Mouse (Mus musculus) stomach, embryonic 16.5 days (tissue): ENCODE measurements at regions not wholly inside any gene's neighbourhood (a gene's known extent, or its start where the extent isn't known, plus 50 kb on each side); places are given as distances from the start of the nearest gene placed in this dataset.
A peak's percentile ranks its signal among the peaks of the same experiment; 100 is the strongest.

ENCODE experiments used
- ATAC-seq: fragments of 200-750 bp; cut with Nextera tagmentation; 2 replicates; pipeline ENCODE4 v1.8.0; 2017; ENCODE audit warnings: moderate number of reproducible peaks, moderate TSS enrichment; ENCODE audit not compliant: insufficient read depth, low FRiP score
- H3K27ac ChIP-seq: fragments of 300-500 bp; sonication (generic); 2 replicates; pipeline ENCODE4 v1.5.1; 2014; ENCODE audit warnings: low read length
- H3K27me3 ChIP-seq: fragments of 300-500 bp; sonication (generic); 2 replicates; pipeline ENCODE4 v1.6.1; 2014; ENCODE audit warnings: low read length, control low read depth, mixed read lengths; ENCODE audit not compliant: control insufficient read depth, insufficient read depth
- H3K36me3 ChIP-seq: fragments of 300-500 bp; sonication (generic); 2 replicates; pipeline ENCODE4 v1.6.1; 2014; ENCODE audit warnings: low read length; ENCODE audit not compliant: control insufficient read depth, insufficient read depth
- H3K4me1 ChIP-seq: fragments of 300-500 bp; sonication (generic); 2 replicates; pipeline ENCODE4 v1.6.1; 2014; ENCODE audit warnings: low read length, control low read depth, mixed read lengths; ENCODE audit not compliant: control insufficient read depth, insufficient read depth
- H3K4me2 ChIP-seq: fragments of 300-500 bp; sonication (generic); 2 replicates; pipeline ENCODE4 v1.6.1; 2014; ENCODE audit warnings: low read depth, low read length, mixed read lengths
- H3K4me3 ChIP-seq: fragments of 300-500 bp; sonication (generic); replicated peaks from 2 replicates; pipeline ENCODE4 v1.5.1; 2014; ENCODE audit warnings: mild to moderate bottlenecking, low read length
- H3K9ac ChIP-seq: fragments of 300-500 bp; sonication (generic); 2 replicates; pipeline ENCODE4 v1.6.1; 2014; ENCODE audit warnings: low read length
- H3K9me3 ChIP-seq: fragments of 300-500 bp; sonication (generic); replicated peaks from 2 replicates; pipeline ENCODE4 v1.6.1; 2016; ENCODE audit warnings: low read length, control low read depth; ENCODE audit not compliant: control insufficient read depth
- WGBS: fragments of 180-500 bp; shearing (Covaris S2); extraction: QIAGEN DNeasy Blood & Tissue Kit; methylation state at CpG from one replicate; pipeline ENCODE4 v1.1.7; 2014; 5-methylcytosine and 5-hydroxymethylcytosine counted together

DNA sequence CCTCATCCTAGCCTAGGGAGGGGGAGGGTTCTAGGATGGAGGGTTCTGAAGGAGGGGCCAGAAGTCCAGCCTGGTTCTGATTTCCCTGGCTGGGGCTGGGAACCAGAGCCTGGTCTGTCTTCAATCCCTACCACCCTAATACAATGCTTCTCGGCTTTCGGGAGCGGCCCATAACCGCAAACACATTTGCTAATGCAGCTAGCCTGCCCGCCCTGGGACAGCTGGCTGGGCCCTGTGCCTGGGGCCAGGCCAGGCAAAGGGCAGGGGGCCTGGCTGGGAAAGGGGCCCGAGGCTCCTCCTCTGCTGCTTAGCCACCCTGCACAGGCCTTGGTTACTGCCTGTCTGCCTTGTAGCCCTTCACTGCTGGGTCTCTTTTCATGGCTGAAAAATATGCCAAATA is 74.9 kb downstream of the Pja1 start:
- peaks cover 10% of the 10 kb centered on the region; the same call in 1 of the 2 replicates for H3K27me3 ChIP-seq
- 0 out of 2 replicates have a peak, but pooled peaks have one; percentile 45 for ATAC-seq
- H3K27ac ChIP-seq = no peak overlapping the region; the same call in 1 of the 2 replicates
- WGBS = 28% methylated on average over 5 of the region's 6 CpGs
- no peak overlapping the region for H3K4me2 ChIP-seq
- no peaks in the 10 kb centered on the region for H3K9me3 ChIP-seq
- H3K9ac ChIP-seq = no peak overlapping the region
- H3K4me1 ChIP-seq = no peaks in the 10 kb centered on the region
- no peak overlapping the region for H3K4me3 ChIP-seq
- H3K36me3 ChIP-seq = no peaks in the 10 kb centered on the region

DNA sequence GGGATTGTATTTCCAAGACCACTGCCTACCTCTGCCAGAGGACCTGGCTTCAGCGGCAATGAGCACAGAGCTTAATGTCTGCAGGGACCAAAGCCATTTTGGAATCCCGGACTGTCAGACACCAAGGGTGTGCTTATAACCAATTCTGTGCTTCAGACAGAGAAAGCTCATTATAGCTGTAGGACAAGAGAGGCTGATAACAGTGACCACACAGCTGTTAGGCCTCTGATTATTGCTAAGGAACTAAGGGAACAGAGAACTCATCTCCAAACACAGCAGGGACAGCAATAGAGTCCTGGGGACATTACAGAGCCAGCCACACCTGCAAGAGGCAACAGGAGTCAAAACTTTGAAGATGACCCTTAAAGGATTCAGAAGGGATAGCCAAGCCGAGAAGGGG is 76.0 kb downstream of the Pja1 start:
- no peaks in the 10 kb centered on the region for H3K4me1 ChIP-seq
- no peak for ATAC-seq
- no peak overlapping the region for H3K4me3 ChIP-seq
- H3K27me3 ChIP-seq = peaks cover 8% of the 10 kb centered on the region; the same call in 1 of the 2 replicates
- no peak overlapping the region for H3K27ac ChIP-seq
- no peaks in the 10 kb centered on the region for H3K9me3 ChIP-seq
- H3K9ac ChIP-seq = no peak overlapping the region
- no peaks in the 10 kb centered on the region for H3K36me3 ChIP-seq
- no peak overlapping the region for H3K4me2 ChIP-seq
- WGBS = 85% methylated on average over 3 of the region's 3 CpGs

DNA sequence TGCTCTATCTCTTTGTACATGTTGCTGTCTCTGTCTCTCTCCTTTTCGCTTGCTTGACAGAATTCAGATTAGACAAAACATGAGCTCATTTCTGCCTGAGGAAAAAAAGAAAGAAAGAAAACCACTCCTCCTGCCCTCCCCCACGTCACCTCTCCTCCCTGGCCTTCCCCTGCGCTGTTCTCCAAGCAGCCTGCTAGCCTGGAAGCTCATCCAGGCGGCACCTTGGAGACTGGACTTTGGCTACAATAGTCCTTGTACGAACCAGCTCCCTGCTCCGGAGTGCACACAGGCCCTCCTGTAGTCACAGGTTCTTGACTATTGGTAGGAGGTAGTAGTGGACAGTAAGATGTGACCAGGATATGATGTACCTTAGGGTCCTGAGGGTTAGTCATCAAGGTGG is 79.4 kb downstream of the Pja1 start:
- Histone ChIP-seq H3K27me3 (peaks cover 9% of the 10 kb centered on the region; the same call in 1 of the 2 replicates), H3K36me3 (no peaks in the 10 kb centered on the region), H3K4me2 (no peak overlapping the region), H3K4me1 (no peaks in the 10 kb centered on the region), H3K9me3 (no peaks in the 10 kb centered on the region), H3K4me3 (no peak overlapping the region), H3K27ac (no peak overlapping the region), H3K9ac (no peak overlapping the region)
- WGBS = 79% methylated on average over 6 of the region's 6 CpGs
- no peak for ATAC-seq

DNA sequence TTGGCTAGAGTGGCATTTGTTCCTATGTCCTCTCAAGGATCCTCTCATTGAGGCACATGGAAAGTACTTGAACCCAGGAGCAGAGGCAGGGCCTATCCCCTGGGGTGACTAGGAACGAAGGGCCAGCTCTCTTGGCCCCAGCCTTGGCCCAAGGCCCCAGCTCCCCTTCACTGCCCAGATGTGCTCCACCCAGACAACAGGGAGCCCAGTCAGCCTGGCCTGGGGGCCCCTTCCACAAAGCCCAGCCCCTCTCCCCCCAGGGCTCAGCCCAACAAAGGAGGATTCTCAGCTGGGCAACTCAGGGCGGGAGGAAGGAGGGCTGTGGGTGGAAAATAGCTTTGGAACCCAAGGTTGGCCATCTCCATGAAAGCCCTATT is 80.6 kb downstream of the Pja1 start:
- H3K36me3 ChIP-seq = no peaks in the 10 kb centered on the region
- ATAC-seq = 0 out of 2 replicates have a peak, but pooled peaks have one; percentile 12
- no peak overlapping the region for H3K27ac ChIP-seq
- no peaks in the 10 kb centered on the region for H3K4me1 ChIP-seq
- 86% methylated on average over 2 of the region's 2 CpGs for WGBS
- no peak overlapping the region for H3K9ac ChIP-seq
- no peaks in the 10 kb centered on the region for H3K9me3 ChIP-seq
- H3K27me3 ChIP-seq = peaks cover 15% of the 10 kb centered on the region; the same call in 1 of the 2 replicates
- H3K4me3 ChIP-seq = no peak overlapping the region
- no peak overlapping the region for H3K4me2 ChIP-seq

DNA sequence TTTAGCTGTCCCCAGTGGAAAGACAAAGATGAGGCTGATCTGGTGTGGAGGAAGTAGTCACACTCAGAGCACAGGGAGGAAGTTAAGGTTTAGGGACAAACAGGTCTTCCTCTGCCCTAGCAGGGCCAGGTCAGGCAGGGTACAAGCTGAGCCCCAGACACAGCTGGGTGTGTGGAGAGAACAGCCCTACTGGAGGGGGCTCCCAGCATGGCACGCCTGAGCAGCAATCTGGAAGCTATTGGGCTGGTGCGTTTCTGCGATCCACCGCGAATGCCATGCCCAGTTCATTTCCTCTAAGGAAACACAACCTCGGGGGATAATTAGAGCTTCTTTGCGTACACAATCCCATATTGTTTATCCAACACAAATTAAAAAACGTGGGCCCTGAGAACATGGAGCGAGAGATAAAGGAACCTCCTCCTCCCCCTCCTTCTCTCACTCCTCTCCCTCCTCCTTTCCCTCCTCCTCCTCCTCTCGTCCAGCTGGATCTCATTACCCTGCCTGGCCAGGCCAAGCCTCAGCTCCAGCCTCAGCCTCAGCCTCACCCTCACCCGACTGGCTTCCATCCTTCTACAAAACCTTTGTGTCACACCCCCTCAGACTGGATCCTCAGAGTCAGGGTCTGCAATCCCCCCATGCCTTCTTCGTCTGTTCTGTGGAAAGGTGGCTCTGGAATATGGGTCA is 81.2 kb downstream of the Pja1 start:
- no peak for ATAC-seq
- Histone ChIP-seq H3K9ac (no peak overlapping the region), H3K27me3 (peaks cover 17% of the 10 kb centered on the region; the same call in 1 of the 2 replicates), H3K4me1 (no peaks in the 10 kb centered on the region), H3K4me2 (no peak overlapping the region), H3K4me3 (no peak overlapping the region), H3K36me3 (no peaks in the 10 kb centered on the region), H3K9me3 (no peaks in the 10 kb centered on the region), H3K27ac (no peak overlapping the region)
- WGBS = 49% methylated on average over 12 of the region's 12 CpGs

DNA sequence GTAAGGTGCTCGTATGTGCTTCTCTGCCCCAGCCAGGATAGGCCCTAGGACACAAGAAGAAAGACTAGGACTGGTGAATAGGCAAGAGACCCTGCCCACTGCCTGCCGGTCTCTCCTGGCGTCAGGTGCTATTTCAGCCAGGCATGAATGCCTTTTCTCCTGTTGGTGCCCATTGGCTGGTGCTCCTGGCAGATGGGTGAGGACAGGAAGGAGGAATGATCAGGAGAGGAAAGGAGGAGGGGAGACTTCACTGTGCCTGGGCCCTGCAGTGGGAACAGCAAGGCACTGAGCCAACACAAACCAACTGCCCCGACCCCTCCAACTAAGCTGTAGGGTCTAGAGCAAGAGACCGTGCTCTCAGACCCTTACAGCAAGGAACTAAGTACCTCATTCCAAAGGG is 100.4 kb downstream of the Pja1 start:
- 80% methylated on average over 5 of the region's 5 CpGs for WGBS
- Histone ChIP-seq H3K4me1 (no peaks in the 10 kb centered on the region), H3K27ac (no peak overlapping the region), H3K4me2 (no peak overlapping the region), H3K27me3 (peaks cover 36% of the 10 kb centered on the region), H3K36me3 (no peaks in the 10 kb centered on the region), H3K9me3 (no peaks in the 10 kb centered on the region), H3K9ac (no peak overlapping the region), H3K4me3 (no peak overlapping the region)
- ATAC-seq = no peak

DNA sequence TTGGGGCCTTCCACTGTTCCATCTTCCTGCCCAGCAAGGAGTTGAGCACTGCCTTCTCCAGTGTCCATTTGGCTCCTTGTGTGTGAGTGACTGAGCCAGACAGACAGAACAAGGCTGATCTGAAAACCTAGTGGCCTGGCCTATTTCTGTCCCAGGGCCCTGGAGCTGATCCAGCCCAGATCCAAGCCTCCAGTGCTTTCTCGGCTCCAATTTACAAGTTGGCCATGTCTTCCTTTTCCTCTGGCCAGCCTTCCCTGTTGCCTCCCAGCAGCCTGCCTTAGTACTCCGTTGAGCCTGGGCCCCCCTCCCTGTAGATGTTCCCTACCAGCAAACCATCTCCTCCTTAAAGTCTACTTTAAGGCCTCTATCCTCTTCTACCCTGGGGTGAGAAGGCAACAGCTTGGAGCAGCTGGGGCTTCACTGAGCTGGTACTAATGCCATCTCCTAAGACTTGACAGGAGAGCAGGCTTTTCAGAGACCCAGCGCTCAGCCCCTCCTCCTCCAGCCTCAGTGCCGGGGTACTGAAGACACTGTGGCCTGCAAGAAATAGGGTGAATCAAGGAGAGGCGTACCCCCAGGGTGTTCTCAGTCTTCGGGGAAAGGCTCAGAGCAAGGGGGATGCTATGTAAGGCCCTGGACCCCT is 101.7 kb downstream of the Pja1 start:
- Histone ChIP-seq H3K4me1 (no peaks in the 10 kb centered on the region), H3K4me3 (no peak overlapping the region), H3K4me2 (no peak overlapping the region), H3K27me3 (peaks cover 36% of the 10 kb centered on the region), H3K27ac (no peak overlapping the region), H3K9ac (no peak overlapping the region), H3K9me3 (no peaks in the 10 kb centered on the region), H3K36me3 (no peaks in the 10 kb centered on the region)
- no peak for ATAC-seq
- 77% methylated on average over 6 of the region's 6 CpGs for WGBS

DNA sequence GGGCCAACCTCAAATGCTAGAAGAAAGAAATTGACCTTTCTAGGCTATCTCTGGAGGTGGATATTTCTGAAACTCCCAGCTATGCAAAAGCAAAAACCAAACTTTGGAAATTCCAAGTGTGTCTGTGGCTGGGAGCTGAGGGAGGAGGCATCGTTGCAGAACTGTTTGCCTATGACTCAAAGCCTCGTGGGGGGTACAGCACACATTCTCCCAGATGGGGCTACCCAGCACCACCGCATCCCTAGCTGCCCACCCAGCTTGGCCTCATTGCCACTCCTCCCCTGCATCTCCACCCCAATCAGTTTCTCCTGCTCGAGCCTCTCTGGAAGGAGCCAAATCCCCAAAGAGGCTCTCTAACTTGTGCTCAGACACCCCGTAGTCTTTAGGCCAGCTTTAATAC is 107.0 kb downstream of the Pja1 start:
- Histone ChIP-seq H3K27ac (no peak overlapping the region), H3K4me2 (no peak overlapping the region), H3K9me3 (no peaks in the 10 kb centered on the region), H3K36me3 (no peaks in the 10 kb centered on the region), H3K4me3 (no peak overlapping the region), H3K27me3 (peaks cover 34% of the 10 kb centered on the region), H3K4me1 (no peaks in the 10 kb centered on the region), H3K9ac (no peak overlapping the region)
- no peak for ATAC-seq
- WGBS = 61% methylated on average over 5 of the region's 5 CpGs

DNA sequence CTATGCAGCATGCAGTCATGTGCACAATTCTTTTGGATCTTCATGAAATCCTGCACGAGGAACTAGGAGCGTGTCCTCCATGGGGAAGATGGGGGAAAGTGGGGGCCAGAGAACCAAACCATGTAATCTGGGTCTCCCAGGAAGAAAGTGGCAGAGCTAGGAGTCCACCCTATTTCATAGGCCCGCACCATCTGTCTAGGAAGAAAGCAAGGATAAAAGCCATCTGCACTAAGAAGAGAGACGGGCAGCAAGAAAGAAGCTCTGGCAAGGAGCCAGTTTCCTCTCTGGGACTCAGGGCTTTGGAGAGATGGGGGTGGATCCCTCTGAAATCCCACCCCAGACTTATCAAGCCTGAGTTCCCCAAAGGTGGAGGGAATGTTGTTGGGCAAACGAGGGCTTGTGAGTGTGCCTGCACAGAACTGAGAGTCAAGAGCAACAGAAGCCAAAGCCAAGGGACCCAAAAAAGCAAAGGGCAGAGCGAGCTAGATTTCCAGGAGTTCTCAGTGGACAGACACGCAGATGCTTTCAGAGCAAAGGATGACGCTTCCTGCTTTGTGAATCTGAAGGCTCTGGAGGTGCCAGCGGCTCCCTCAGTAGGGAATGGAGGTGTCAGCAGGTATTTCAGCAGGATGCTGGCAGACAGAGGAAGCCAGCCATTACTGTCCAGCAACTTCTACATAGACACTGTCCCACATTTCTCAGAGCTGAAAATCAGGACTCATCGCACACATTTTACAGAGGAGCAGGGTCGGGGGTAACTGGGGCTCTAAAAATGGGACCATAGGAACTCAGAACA is 110.8 kb downstream of the Pja1 start:
- Histone ChIP-seq H3K4me1 (0 out of 2 replicates have a peak, but pooled peaks cover 3% of the 10 kb centered on the region), H3K27ac (no peak overlapping the region), H3K4me3 (no peak overlapping the region), H3K9ac (no peak overlapping the region), H3K4me2 (no peak overlapping the region), H3K9me3 (no peaks in the 10 kb centered on the region), H3K36me3 (no peaks in the 10 kb centered on the region), H3K27me3 (peaks cover 18% of the 10 kb centered on the region)
- WGBS = 57% methylated on average over 11 of the region's 11 CpGs
- ATAC-seq = no peak
